Mouse (Mus musculus): ENCODE data around the gene Omt2b.

DNA sequence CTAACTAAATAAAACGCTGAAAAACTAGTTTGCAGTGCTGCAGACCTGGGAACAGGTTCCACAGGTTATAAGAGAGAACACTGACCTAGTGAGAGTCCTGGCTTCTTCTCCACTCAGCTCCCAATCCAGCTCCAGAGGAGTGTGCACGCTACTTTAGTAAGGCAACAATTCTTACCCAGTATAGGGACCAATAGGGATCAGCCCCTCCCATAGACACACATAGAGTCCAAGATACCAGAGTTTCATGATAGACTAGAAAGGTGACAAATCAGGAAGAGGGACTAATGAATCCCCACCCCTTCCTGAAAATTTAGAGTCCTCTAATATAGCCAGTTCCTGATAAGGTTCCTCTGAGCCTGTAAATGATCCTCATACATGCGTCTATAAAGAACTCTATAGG, 19.6 kb downstream of the Omt2b start:
- TF ChIP-seq CTCF (conservative IDR thresholded peaks at IDR 0.05; ENCODE audit: low read length) (no peak), POU5F1 (IDR thresholded peaks at IDR 0.05; ENCODE audit: borderline replicate concordance, low read length) (no peak), NANOG (IDR thresholded peaks at IDR 0.05; ENCODE audit: borderline replicate concordance, low read length) (no peak)

Measured in E14TG2a.4 (cell line).